Mouse (Mus musculus): Measurements from ENCODE around the gene Prkacb. TPM values are rescaled to one million over a fixed set of nuclear protein-coding genes. Genes with fewer than 3 reads are reported as not detected.

Prkacb gene
- 107 and 120 TPM in 2 replicates for polyA plus RNA-seq (2012; ENCODE audit: insufficient read depth, insufficient read length, missing spikeins)

DNA sequence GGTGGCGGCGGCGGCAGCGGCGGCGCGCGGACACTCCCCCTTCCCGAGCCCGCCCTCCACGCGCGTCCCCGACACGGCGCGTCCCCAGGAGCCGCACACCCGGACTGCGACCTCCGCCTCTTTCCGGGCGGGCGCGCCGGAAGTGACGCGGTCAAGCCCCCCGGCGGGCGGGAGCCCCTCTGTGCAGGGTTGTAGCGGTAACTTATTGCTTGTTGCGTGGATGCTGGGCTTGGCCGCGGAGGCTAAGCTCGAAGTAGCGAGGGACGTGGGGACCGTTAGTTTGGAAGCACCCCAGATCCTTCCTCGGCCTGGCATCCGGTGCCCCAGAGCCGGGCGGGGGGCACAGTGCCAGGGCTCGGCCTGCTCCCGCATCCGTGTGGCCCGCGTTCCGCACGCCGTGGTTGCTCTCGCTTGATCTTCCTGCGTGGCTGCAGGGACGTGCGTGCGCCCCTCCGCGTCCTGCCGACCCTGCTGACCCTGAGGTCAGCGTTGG is at the start of gene Prkacb:
Gene Prkacb, minus strand, starts transcription at position 90 of the 493 bp plus-strand sequence.
- H3K27ac ChIP-seq (ENCODE audit: insufficient read depth, low read depth, low read length) = peak within 1 kb of the TSS; percentile 75
- H3K4me3 ChIP-seq (ENCODE audit: insufficient read depth, low read length) = peak within 1 kb of the TSS; percentile 93
- H3K4me1 ChIP-seq (ENCODE audit: control insufficient read depth, insufficient read depth, low read length) = peaks cover 12% of the 10 kb centered on the region
- TF ChIP-seq CTCF (IDR thresholded peaks at IDR 0.05; ENCODE audit: low read depth, low read length) (no peak), POLR2A (IDR thresholded peaks at IDR 0.05; ENCODE audit: borderline replicate concordance, low read depth, low read length) (no peak)

DNA sequence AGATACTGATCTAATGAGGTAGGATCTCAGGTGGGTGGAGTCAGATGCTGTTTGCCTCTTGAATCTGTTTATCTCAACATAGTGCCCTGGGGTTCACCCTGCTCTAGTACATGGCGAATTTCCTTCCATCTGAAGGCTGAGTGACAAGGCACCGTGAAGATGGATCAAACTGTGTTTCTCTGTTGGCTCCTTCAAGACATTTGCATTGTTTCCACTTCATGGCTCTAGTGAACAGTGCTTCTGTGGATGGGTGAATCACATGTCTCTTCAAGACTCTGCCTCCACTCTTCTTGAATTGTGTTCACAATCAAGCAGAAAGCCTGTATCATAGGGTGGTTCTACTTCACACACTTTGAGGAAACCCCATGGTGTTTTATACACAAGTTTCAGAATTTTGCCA is 47.5 kb upstream of the Prkacb start:
- no peak overlapping the region for H3K27ac ChIP-seq (ENCODE audit: insufficient read depth, low read depth, low read length)
- H3K4me1 ChIP-seq (ENCODE audit: control insufficient read depth, insufficient read depth, low read length) = no peaks in the 10 kb centered on the region
- H3K4me3 ChIP-seq (ENCODE audit: insufficient read depth, low read length) = no peak overlapping the region
- no peak for TF ChIP-seq POLR2A (IDR thresholded peaks at IDR 0.05; ENCODE audit: borderline replicate concordance, low read depth, low read length)
- TF ChIP-seq CTCF (IDR thresholded peaks at IDR 0.05; ENCODE audit: low read depth, low read length) = no peak

DNA sequence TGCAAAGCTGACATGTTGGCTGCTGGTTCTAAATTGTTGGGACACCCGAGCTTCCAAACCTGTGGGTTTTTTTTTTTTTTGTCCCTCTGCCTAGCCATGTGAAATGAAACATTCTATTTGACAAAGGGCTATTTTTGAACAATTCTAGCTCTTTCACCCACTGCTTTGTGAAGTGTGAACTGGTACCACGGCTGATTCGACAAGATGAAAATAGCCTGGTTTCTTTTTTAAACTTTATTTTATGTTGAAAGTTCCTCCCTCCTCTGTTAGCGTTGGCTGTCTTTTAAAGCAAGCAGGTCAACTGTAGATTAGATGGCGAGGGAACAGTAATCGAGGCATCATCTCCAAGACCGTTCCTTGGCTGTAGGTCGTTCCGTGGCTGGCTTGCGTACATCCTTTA is 44.6 kb upstream of the Prkacb start:
- H3K4me1 ChIP-seq (ENCODE audit: control insufficient read depth, insufficient read depth, low read length) = no peaks in the 10 kb centered on the region
- no peak overlapping the region for H3K4me3 ChIP-seq (ENCODE audit: insufficient read depth, low read length)
- TF ChIP-seq CTCF (IDR thresholded peaks at IDR 0.05; ENCODE audit: low read depth, low read length) (no peak), POLR2A (IDR thresholded peaks at IDR 0.05; ENCODE audit: borderline replicate concordance, low read depth, low read length) (no peak)
- H3K27ac ChIP-seq (ENCODE audit: insufficient read depth, low read depth, low read length) = no peak overlapping the region

DNA sequence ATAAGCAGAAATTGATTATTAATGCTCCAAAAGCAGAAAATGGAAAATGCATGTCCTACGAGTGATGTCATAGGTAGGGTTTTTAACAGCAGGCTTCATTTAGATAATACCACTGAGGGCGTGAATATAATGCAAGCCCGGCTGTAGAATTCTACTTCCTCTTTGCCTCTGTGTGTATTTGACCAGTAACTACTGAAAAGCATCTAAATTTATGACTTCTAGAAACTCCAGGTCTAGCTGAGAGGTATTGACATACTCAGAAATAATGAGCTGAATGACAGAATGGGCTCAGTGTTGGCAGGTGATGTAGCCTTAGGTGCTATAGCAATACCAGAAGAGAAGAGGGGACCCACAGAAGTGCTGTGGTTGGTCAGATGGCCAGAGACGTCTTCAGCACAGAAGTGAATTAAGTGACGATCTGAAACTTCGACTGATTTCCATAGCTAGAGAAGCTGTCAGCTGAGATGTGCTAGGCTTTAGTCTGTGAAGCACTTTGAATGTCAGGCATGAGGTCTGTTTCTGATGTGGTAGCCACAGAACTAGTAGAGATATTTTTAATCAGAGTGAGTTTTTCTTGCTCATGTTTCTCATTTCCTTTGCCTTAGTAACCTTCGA is 41.8 kb upstream of the Prkacb start:
- TF ChIP-seq POLR2A (IDR thresholded peaks at IDR 0.05; ENCODE audit: borderline replicate concordance, low read depth, low read length) (no peak), CTCF (IDR thresholded peaks at IDR 0.05; ENCODE audit: low read depth, low read length) (no peak)
- H3K4me1 ChIP-seq (ENCODE audit: control insufficient read depth, insufficient read depth, low read length) = no peaks in the 10 kb centered on the region
- no peak overlapping the region for H3K27ac ChIP-seq (ENCODE audit: insufficient read depth, low read depth, low read length)
- H3K4me3 ChIP-seq (ENCODE audit: insufficient read depth, low read length) = no peak overlapping the region

DNA sequence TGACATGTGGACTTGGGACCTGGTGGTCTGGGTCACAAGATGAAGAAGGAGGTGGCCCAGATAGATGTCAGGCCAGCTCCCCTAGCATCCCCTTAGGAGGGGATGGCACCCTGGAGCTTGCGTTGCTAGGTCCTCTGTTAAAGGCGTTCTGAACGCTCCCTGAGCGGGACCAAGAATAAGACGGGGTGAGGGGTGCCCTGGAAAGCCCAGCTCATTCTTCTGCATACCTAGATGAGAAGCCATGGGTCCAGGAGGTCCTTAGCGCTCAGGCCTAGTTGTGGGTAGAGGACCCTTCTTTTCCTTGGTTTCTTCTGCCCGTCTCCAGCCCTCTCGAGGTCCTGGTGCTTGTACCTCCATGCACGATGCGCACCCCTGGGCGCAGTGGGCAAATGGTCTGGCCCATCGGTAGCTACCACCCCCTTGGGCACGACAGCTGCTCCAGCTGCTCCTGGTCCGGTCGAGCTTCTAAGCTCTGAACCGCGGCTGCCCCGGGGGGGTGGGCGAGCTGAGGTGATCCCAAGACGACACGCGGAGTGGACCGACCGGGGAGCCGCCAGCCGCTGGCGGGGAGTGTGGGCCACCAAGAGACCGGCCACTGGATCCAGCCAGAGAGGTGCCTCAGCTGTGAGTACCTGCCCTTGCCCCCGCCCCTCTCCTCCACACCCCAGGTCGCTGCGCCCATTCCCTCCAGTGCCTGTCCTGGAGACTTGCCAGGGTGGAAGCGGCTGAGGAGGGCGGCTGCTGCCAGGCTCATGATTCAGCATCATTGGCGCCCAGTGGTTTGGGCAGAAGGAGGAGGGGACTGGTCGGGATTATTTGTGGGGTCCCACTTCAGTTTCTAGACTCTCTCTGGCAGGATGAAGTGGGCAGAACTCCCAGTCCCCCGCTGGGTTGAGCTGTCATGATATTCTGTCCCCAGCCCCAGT is 39.4 kb upstream of the Prkacb start, which contains the start of gene Ttll7:
Gene Ttll7, plus strand, starts transcription at position 402 of the 926 bp plus-strand sequence.
- H3K4me3 ChIP-seq (ENCODE audit: insufficient read depth, low read length) = peak within 1 kb of the TSS; percentile 44
- no peaks in the 10 kb centered on the region for H3K4me1 ChIP-seq (ENCODE audit: control insufficient read depth, insufficient read depth, low read length)
- TF ChIP-seq CTCF (IDR thresholded peaks at IDR 0.05; ENCODE audit: low read depth, low read length) = no peak
- no peak for TF ChIP-seq POLR2A (IDR thresholded peaks at IDR 0.05; ENCODE audit: borderline replicate concordance, low read depth, low read length)
- H3K27ac ChIP-seq (ENCODE audit: insufficient read depth, low read depth, low read length) = no peak within 1 kb of the TSS

DNA sequence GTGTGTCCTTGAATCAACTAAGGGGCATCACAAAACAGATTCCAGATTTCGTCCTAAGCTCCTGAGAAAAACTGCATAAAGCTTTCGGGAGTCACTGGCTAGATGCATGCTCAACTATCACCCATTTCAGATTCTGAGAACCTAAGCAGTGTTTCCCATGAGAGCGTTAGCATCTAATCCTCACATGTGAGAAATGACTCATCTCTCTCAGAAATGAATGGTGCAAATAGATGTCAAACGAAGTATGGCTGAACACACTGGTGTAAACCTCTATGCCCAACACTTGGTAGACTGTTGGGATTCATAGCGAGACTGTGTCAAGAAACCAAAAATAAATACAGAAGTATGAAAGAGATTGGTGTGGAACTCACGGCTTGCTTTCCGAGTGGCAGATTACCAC is 36.6 kb upstream of the Prkacb start:
- TF ChIP-seq POLR2A (IDR thresholded peaks at IDR 0.05; ENCODE audit: borderline replicate concordance, low read depth, low read length) (no peak), CTCF (IDR thresholded peaks at IDR 0.05; ENCODE audit: low read depth, low read length) (no peak)
- no peak overlapping the region for H3K27ac ChIP-seq (ENCODE audit: insufficient read depth, low read depth, low read length)
- H3K4me1 ChIP-seq (ENCODE audit: control insufficient read depth, insufficient read depth, low read length) = no peaks in the 10 kb centered on the region
- no peak overlapping the region for H3K4me3 ChIP-seq (ENCODE audit: insufficient read depth, low read length)

DNA sequence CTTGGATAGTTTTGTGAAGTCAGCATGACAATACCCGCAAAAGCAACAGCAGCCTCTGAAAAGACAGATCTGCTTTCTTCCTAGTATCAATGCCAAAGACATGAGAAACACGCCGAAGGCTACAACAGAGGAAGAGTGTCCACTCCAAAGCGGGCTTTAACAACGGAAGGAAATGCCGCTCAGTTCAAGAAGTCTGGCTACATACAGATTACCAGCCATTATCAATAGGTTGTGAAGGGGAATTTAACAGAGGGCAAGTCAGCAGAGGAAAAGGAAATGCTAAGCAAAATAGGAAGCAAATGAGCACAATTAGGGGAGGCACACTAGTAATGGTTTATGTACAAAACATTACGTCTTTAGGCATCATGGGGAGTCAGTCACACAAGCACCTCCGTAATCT is 35.3 kb upstream of the Prkacb start:
- TF ChIP-seq POLR2A (IDR thresholded peaks at IDR 0.05; ENCODE audit: borderline replicate concordance, low read depth, low read length) (no peak), CTCF (IDR thresholded peaks at IDR 0.05; ENCODE audit: low read depth, low read length) (no peak)
- Histone ChIP-seq H3K4me1 (ENCODE audit: control insufficient read depth, insufficient read depth, low read length) (no peaks in the 10 kb centered on the region), H3K27ac (ENCODE audit: insufficient read depth, low read depth, low read length) (no peak overlapping the region), H3K4me3 (ENCODE audit: insufficient read depth, low read length) (no peak overlapping the region)

DNA sequence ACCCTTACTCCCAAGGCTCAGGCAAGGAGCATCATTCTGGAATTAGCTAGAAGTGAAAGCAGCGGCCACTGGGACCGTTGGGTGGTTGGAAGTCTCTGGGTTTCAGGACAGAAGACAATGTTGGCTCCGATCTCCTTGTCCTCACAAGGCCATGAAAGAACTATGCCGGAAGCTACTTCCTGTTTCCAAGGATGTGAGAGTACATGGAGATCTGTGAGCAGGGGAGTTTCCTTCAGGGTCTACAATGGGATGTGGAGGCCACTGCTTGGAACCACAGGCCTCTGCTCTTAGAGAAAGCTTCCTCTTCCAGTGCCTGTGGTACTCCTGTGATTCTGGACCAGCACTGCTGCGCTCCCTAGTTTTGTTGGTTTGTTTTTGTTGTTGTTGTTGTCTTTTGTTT is 33.4 kb upstream of the Prkacb start:
- H3K4me1 ChIP-seq (ENCODE audit: control insufficient read depth, insufficient read depth, low read length) = no peaks in the 10 kb centered on the region
- H3K4me3 ChIP-seq (ENCODE audit: insufficient read depth, low read length) = no peak overlapping the region
- H3K27ac ChIP-seq (ENCODE audit: insufficient read depth, low read depth, low read length) = no peak overlapping the region
- no peak for TF ChIP-seq POLR2A (IDR thresholded peaks at IDR 0.05; ENCODE audit: borderline replicate concordance, low read depth, low read length)
- no peak for TF ChIP-seq CTCF (IDR thresholded peaks at IDR 0.05; ENCODE audit: low read depth, low read length)

DNA sequence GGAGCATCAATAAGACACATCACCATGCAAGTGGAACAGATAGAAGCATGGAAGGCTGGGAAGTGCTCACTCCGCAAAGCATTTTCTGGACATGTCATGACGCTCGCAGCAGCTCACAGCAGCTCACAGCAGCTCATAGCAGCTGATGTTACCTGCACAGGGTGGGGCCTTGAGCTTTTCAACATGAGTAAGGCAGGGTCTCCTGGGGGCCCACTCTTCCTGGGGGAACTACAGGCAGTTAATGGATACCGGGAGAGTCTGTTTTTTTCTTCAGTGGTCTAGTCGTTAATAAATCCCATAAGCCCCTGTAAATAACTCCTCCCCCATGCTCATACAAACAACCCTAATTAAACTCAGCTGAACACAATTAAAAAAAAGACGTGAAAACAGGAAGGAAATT is 30.7 kb upstream of the Prkacb start:
- Histone ChIP-seq H3K4me1 (ENCODE audit: control insufficient read depth, insufficient read depth, low read length) (no peaks in the 10 kb centered on the region), H3K4me3 (ENCODE audit: insufficient read depth, low read length) (no peak overlapping the region)
- TF ChIP-seq POLR2A (IDR thresholded peaks at IDR 0.05; ENCODE audit: borderline replicate concordance, low read depth, low read length) = no peak
- no peak for TF ChIP-seq CTCF (IDR thresholded peaks at IDR 0.05; ENCODE audit: low read depth, low read length)

DNA sequence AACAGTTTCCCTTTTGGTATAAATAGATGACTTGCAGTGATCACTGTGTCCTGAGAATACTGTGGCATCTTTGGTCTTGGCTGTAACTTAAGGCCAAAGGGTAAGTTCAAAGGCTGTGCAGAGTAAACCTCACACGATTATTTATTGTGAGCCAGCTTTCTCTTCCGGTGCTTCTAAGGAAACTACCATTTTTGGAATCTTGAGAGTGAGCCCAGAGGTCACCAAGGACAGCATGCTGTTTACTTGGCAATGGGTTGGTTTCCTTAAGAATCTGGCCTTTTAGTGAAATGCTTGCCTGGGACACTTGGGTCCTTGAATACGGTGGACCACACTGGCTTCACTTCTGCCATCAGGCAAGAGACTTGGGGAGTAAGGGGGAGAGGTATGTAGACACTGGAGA is 30.0 kb upstream of the Prkacb start:
- no peak overlapping the region for H3K27ac ChIP-seq (ENCODE audit: insufficient read depth, low read depth, low read length)
- H3K4me3 ChIP-seq (ENCODE audit: insufficient read depth, low read length) = no peak overlapping the region
- no peak for TF ChIP-seq CTCF (IDR thresholded peaks at IDR 0.05; ENCODE audit: low read depth, low read length)
- H3K4me1 ChIP-seq (ENCODE audit: control insufficient read depth, insufficient read depth, low read length) = no peaks in the 10 kb centered on the region

More for the DNA sequence above, 30.7 kb upstream of the Prkacb start:
- H3K27ac ChIP-seq (ENCODE audit: insufficient read depth, low read depth, low read length) = no peak overlapping the region

All from bone marrow macrophage, adult 2 months (primary cell).